Mouse (Mus musculus): ENCODE measurements around the gene Zfp668.

- no peak for TF ChIP-seq GATA1 (IDR thresholded peaks at IDR 0.05; ENCODE audit: borderline replicate concordance, low read length)
- TF ChIP-seq FLI1 (IDR thresholded peaks at IDR 0.05; ENCODE audit: low read length) = no peak
These were observed 48.6 kb upstream of the Zfp668 start for GRCm38 (mm10) chr7:127925252-127925651.
